Mouse (Mus musculus): ENCODE results near the gene Tmub2. TPM values are rescaled to one million over a fixed set of nuclear protein-coding genes. Genes with fewer than 3 reads are reported as not detected.

The Tmub2 gene
- total and polyA plus RNA-seq, 3 experiments: 27.0 to 32.9 (median 31.0) TPM

DNA sequence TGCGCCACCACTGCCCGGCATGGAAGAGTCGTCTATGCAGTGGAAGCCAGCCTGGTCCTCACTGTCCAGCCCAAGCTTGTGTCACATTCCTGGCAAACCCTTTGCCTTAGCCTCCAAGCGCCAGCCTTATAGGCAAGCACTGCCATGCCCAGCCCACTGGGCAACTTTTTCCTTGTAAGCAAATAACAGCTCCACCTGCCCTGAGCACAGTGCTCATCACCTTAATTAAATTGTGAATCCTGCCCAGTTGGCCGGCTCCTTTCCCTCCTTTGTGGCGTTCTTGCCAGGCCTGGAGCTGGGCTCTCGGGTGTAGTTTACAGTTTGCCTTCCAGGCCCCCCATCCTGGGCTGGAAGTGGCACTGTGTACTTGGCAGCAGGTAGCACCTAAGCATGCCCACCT lies 21.5 kb upstream of the Tmub2 start:
- H3K9ac ChIP-seq (ENCODE audit: insufficient read depth, low read depth): no peak overlapping the region
- TF ChIP-seq NELFE (IDR thresholded peaks at IDR 0.05; ENCODE audit: low read depth, low read length): no peak
- TF ChIP-seq ELF1 (IDR thresholded peaks at IDR 0.05; ENCODE audit: low read depth, low read length): no peak
- TF ChIP-seq MEF2A (IDR thresholded peaks at IDR 0.05; ENCODE audit: borderline replicate concordance, low read depth, low read length): no peak
- no peak for TF ChIP-seq CTCF (conservative IDR thresholded peaks at IDR 0.05 in 1 of 2, IDR thresholded peaks at IDR 0.05 in 1 of 2; ENCODE audit: low read depth in 2 of 2, low read length in 2 of 2)
- TF ChIP-seq E2F4 (IDR thresholded peaks at IDR 0.05; ENCODE audit: insufficient replicate concordance, low read depth, low read length): no peak
- no peak for TF ChIP-seq PAX5 (IDR thresholded peaks at IDR 0.05; ENCODE audit: low read length)
- H3K27ac ChIP-seq (ENCODE audit: insufficient read depth, low read depth): no peak overlapping the region
- H3K4me3 ChIP-seq (replicated peaks in 1 of 3; ENCODE audit: low read depth in 2 of 3, low read length in 2 of 3, poor library complexity in 1 of 3): no peak overlapping the region
- H3K4me2 ChIP-seq (ENCODE audit: insufficient read depth, low read depth, poor library complexity, severe bottlenecking): no peak overlapping the region
- in situ Hi-C loops (cut with MboI; ENCODE audit: low pct_ligation_motif_present, low pct_unique_long_range_greater_than_20kb, low sequenced_read_pairs) (no loop called here), dilution Hi-C loops (cut with MboI; ENCODE audit: extremely low pct_ligation_motif_present, extremely low pct_unique_long_range_greater_than_20kb, low sequenced_read_pairs) (no loop called here)
- no peak for DNase-seq (ENCODE audit: extremely low read depth)
- peaks cover 0 to 12% of the 10 kb centered on the region in 2 experiments; a peak in 2 of 4 replicates for H3K4me1 ChIP-seq (ENCODE audit: control insufficient read depth in 1 of 2, insufficient read depth in 2 of 2)
- H3K9me3 ChIP-seq (replicated peaks; ENCODE audit: low read length): no peaks in the 10 kb centered on the region
- H3K79me2 ChIP-seq (replicated peaks; ENCODE audit: control insufficient read depth, extremely low read depth, insufficient read depth, poor library complexity, severe bottlenecking): no peaks in the 10 kb centered on the region
- no peaks in the 10 kb centered on the region for H3K27me3 ChIP-seq (replicated peaks)
- H3K36me3 ChIP-seq (replicated peaks in 1 of 2; ENCODE audit: control insufficient read depth in 1 of 2, insufficient read depth in 1 of 2, low read length in 1 of 2): peaks cover 50 to 75% of the 10 kb centered on the region in 2 experiments

DNA sequence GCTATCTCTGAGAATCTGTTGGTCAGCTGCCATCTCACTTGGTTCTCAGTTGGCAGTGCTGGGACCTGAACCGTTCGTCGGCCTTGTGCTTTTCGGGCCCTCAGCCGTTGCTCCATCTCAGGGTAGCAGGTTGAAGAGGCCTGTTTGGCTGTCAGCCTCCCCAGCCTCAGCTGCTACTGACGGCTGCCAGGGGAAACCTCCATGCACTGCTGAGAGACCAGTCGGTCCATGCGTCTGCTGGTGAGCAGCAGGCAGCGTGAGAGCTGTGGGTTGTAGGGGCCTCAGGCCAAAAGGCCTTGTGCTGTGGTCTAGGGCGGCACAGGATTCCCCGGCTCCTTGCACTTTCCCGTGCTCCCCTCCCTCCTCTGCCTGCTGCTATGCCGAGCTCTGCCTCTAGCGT lies 18.9 kb upstream of the Tmub2 start:
- Histone ChIP-seq H3K4me2 (ENCODE audit: insufficient read depth, low read depth, poor library complexity, severe bottlenecking) (no peak overlapping the region), H3K4me3 (replicated peaks in 1 of 3; ENCODE audit: low read depth in 2 of 3, low read length in 2 of 3, poor library complexity in 1 of 3) (no peak overlapping the region), H3K9ac (ENCODE audit: insufficient read depth, low read depth) (no peak overlapping the region), H3K79me2 (replicated peaks; ENCODE audit: control insufficient read depth, extremely low read depth, insufficient read depth, poor library complexity, severe bottlenecking) (no peaks in the 10 kb centered on the region), H3K36me3 (replicated peaks in 1 of 2; ENCODE audit: control insufficient read depth in 1 of 2, insufficient read depth in 1 of 2, low read length in 1 of 2) (peaks cover 32 to 52% of the 10 kb centered on the region in 2 experiments), H3K27me3 (replicated peaks) (peaks cover under 1% of the 10 kb centered on the region), H3K27ac (ENCODE audit: insufficient read depth, low read depth) (no peak overlapping the region), H3K4me1 (ENCODE audit: control insufficient read depth in 1 of 2, insufficient read depth in 2 of 2) (peaks cover 0 to 15% of the 10 kb centered on the region in 2 experiments; a peak in 2 of 4 replicates), H3K9me3 (replicated peaks; ENCODE audit: low read length) (no peaks in the 10 kb centered on the region)
- in situ Hi-C loops (cut with MboI; ENCODE audit: low pct_ligation_motif_present, low pct_unique_long_range_greater_than_20kb, low sequenced_read_pairs) (no loop called here), dilution Hi-C loops (cut with MboI; ENCODE audit: extremely low pct_ligation_motif_present, extremely low pct_unique_long_range_greater_than_20kb, low sequenced_read_pairs) (no loop called here)
- DNase-seq (ENCODE audit: extremely low read depth): no peak
- TF ChIP-seq NRF1 (IDR thresholded peaks at IDR 0.05; ENCODE audit: low read depth, low read length) (no peak), POLR2A (IDR thresholded peaks at IDR 0.05; ENCODE audit: low read depth, low read length) (no peak), HCFC1 (IDR thresholded peaks at IDR 0.05; ENCODE audit: low read depth, low read length) (no peak), EP300 (IDR thresholded peaks at IDR 0.05; ENCODE audit: low read length) (no peak), ZNF384 (IDR thresholded peaks at IDR 0.05; ENCODE audit: low read depth, low read length) (no peak), MXI1 (IDR thresholded peaks at IDR 0.05; ENCODE audit: low read depth, low read length) (no peak), JUN (IDR thresholded peaks at IDR 0.05; ENCODE audit: insufficient read depth, low read depth, low read length) (no peak), ELF1 (IDR thresholded peaks at IDR 0.05; ENCODE audit: low read depth, low read length) (no peak), POLR2AphosphoS2 (IDR thresholded peaks at IDR 0.05; ENCODE audit: low read depth, low read length) (no peak), TBP (conservative IDR thresholded peaks at IDR 0.05; ENCODE audit: low read depth, low read length) (no peak), TCF12 (IDR thresholded peaks at IDR 0.05; ENCODE audit: low read depth, low read length) (no peak), SIN3A (IDR thresholded peaks at IDR 0.05; ENCODE audit: low read length) (no peak)

Data from CH12.LX (cell line).